Mouse (Mus musculus): ENCODE data around the gene Arid4b. TPM values are rescaled to one million over a fixed set of nuclear protein-coding genes. Genes with fewer than 3 reads are reported as not detected.

Gene Arid4b
- total RNA-seq (2014; rRNA removed; ENCODE audit: low replicate concordance) (16.3 and 21.9 TPM in 2 replicates), polyA plus RNA-seq (2015; fragmentation: Nextera tagmentation; extraction: Ambion mirVana) (30.9 and 33.8 TPM in 2 replicates)

DNA sequence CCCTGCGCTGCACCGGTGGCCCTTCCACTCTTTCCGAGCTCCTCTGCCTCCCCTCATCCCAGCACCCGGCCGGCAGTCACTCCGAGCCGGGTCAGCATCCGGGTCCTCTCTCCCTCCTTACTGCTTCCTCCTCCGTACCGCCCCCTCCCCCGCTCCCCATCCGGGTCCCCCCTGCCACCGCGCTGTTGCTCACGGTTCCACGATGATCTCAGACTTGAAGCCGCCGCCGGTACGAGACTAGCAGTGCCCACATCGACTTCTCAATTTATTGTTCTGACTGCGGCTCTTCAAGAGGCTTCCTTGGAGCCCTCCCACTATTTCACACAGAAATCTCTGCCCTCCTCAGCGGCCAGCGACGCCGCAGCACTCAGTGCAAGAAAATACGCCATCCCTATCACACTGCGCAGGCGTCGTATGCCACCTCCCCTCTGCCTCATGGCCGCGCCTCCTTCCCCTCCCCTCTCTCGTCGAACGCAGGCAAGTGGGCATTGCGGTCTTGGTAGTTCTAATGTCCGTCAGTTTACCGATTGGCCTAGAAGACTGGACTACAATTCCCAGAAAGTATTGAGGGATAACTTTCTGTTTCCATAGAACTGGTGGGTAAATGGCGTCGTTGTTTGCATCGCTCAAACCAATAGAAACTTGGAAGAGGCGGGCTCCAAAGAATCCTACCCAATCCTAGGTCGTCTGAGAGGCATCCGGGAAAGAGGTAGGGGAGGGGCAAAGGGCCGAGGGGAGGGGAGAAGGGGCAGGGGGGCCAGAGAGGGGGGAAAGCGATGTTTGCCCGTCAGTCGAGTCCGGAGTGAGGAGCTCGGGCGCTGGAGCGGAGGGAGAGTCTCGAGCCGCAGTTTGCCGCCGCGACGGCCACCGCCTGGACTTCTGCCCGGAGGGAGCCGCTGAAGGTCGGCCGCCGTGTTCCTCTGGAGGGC, at the start of gene Arid4b, which contains the start of gene Ggps1:
Gene Arid4b, plus strand, starts transcription at position 220 of the 929 bp plus-strand sequence.
Gene Ggps1, minus strand, starts transcription at position 476 of the 929 bp plus-strand sequence.
- ATAC-seq (ENCODE audit: insufficient read depth, low read depth) = peak; percentile 94
- peak within 1 kb of the TSS; percentile 86 for H3K4me2 ChIP-seq (ENCODE audit: low read depth, low read length)

DNA sequence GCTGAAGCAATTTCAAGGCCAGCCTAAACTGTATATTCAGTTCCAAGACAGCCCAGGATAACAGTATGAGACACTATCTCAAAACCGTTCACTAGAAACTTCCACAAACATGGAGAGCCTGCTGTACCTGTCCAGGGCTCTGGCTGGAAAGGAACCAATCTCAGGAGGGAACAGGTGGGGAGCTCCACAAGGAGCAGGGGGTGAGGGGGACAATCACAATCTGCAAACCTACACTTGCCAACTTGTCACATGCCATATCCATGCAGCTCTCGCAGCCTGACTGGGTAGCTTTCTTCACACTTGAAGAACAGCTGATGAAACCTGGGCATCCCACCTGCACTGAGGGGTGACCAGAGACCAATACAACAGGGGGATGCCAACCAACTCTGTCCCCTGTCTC, 49.0 kb upstream of the Arid4b start:
- Histone ChIP-seq H3K36me3 (replicated peaks; ENCODE audit: control insufficient read depth, insufficient read depth, low read length) (peaks cover 41% of the 10 kb centered on the region), H3K9ac (replicated peaks; ENCODE audit: low read depth, low read length) (no peak overlapping the region), H3K4me2 (ENCODE audit: low read depth, low read length) (no peak overlapping the region), H3K27ac (ENCODE audit: low read depth) (no peak overlapping the region), H3K4me3 (ENCODE audit: low read depth, low read length) (no peak overlapping the region), H3K4me1 (ENCODE audit: control insufficient read depth, insufficient read depth) (no peaks in the 10 kb centered on the region), H3K27me3 (ENCODE audit: control insufficient read depth, insufficient read depth, low read length) (no peaks in the 10 kb centered on the region), H3K9me3 (replicated peaks; ENCODE audit: control insufficient read depth, low read length) (no peaks in the 10 kb centered on the region)
- TF ChIP-seq CTCF (IDR thresholded peaks at IDR 0.05; ENCODE audit: low read depth) (no peak), EP300 (IDR thresholded peaks at IDR 0.05; ENCODE audit: low read depth) (no peak)
- DNase-seq (ENCODE audit: low spot score) (no peak), ATAC-seq (ENCODE audit: insufficient read depth, low read depth) (no peak)
- 92% methylated on average over 2 of the region's 2 CpGs for WGBS

More for the DNA sequence above, at the start of gene Arid4b, which contains the start of gene Ggps1:
- WGBS = 2% methylated on average over 62 of the region's 64 CpGs
- Histone ChIP-seq H3K9me3 (replicated peaks; ENCODE audit: control insufficient read depth, low read length) (no peaks in the 10 kb centered on the region), H3K4me1 (ENCODE audit: control insufficient read depth, insufficient read depth) (peaks cover 7% of the 10 kb centered on the region), H3K36me3 (replicated peaks; ENCODE audit: control insufficient read depth, insufficient read depth, low read length) (0 out of 2 replicates have a peak, but pooled peaks cover 5% of the 10 kb centered on the region), H3K27ac (ENCODE audit: low read depth) (peak within 1 kb of the TSS; percentile 98), H3K4me3 (ENCODE audit: low read depth, low read length) (peak within 1 kb of the TSS; percentile 98), H3K27me3 (ENCODE audit: control insufficient read depth, insufficient read depth, low read length) (no peaks in the 10 kb centered on the region), H3K9ac (replicated peaks; ENCODE audit: low read depth, low read length) (peak within 1 kb of the TSS; percentile 99)
- TF ChIP-seq EP300 (IDR thresholded peaks at IDR 0.05; ENCODE audit: low read depth) (no peak), CTCF (IDR thresholded peaks at IDR 0.05; ENCODE audit: low read depth) (no peak)
- DNase-seq (ENCODE audit: low spot score) = peak; percentile 100

DNA sequence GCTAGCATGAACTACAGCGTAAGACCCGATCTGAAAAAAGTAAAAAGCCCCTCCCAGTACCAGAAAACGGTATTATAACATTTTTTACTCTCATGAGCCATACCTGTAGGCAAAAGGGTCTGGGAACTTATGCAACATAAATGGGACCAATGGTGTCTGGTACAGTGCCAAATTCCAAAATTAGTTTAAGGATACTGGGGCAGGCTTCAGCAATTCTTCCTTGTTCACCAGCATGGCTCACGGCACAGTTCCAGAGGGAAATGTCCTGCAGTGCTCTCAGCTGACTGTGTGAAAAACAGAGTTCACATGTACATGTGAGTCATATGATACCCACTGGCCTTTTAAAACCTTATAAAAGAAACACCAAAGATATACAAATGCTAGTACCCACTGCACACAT, 48.5 kb upstream of the Arid4b start:
- Histone ChIP-seq H3K36me3 (replicated peaks; ENCODE audit: control insufficient read depth, insufficient read depth, low read length) (peaks cover 39% of the 10 kb centered on the region), H3K4me2 (ENCODE audit: low read depth, low read length) (no peak overlapping the region), H3K9ac (replicated peaks; ENCODE audit: low read depth, low read length) (no peak overlapping the region), H3K4me3 (ENCODE audit: low read depth, low read length) (no peak overlapping the region), H3K27me3 (ENCODE audit: control insufficient read depth, insufficient read depth, low read length) (no peaks in the 10 kb centered on the region), H3K9me3 (replicated peaks; ENCODE audit: control insufficient read depth, low read length) (no peaks in the 10 kb centered on the region), H3K4me1 (ENCODE audit: control insufficient read depth, insufficient read depth) (no peaks in the 10 kb centered on the region), H3K27ac (ENCODE audit: low read depth) (no peak overlapping the region)
- DNase-seq (ENCODE audit: low spot score) (no peak), ATAC-seq (ENCODE audit: insufficient read depth, low read depth) (no peak)
- WGBS = 84% methylated on average over 4 of the region's 4 CpGs
- no peak for TF ChIP-seq EP300 (IDR thresholded peaks at IDR 0.05; ENCODE audit: low read depth)
- TF ChIP-seq CTCF (IDR thresholded peaks at IDR 0.05; ENCODE audit: low read depth) = no peak

DNA sequence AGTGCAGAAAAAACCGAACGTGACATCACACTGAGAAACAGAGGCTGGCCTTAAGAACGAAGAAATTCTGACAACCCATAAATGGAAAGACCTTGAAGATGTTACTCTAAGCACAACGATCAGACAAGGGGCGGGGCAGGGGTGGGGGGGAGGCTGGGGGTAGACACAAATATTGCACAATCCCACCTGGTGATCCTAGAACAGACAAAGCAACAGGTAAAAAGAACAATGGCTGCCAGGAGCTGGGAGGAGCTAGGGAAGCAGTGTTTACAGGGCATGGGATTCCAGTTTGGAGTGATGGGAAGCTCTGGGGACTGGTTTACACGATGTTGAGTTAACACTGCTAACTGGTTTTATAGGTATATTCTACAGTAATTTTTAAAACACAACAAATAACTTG, 47.4 kb upstream of the Arid4b start:
- H3K9ac ChIP-seq (replicated peaks; ENCODE audit: low read depth, low read length) = no peak overlapping the region
- peaks cover 36% of the 10 kb centered on the region for H3K36me3 ChIP-seq (replicated peaks; ENCODE audit: control insufficient read depth, insufficient read depth, low read length)
- 86% methylated on average over 6 of the region's 6 CpGs for WGBS
- H3K9me3 ChIP-seq (replicated peaks; ENCODE audit: control insufficient read depth, low read length) = no peaks in the 10 kb centered on the region
- H3K4me2 ChIP-seq (ENCODE audit: low read depth, low read length) = no peak overlapping the region
- DNase-seq (ENCODE audit: low spot score) (no peak), ATAC-seq (ENCODE audit: insufficient read depth, low read depth) (no peak)
- H3K4me3 ChIP-seq (ENCODE audit: low read depth, low read length) = no peak overlapping the region
- H3K27me3 ChIP-seq (ENCODE audit: control insufficient read depth, insufficient read depth, low read length) = no peaks in the 10 kb centered on the region
- no peak overlapping the region for H3K27ac ChIP-seq (ENCODE audit: low read depth)
- TF ChIP-seq CTCF (IDR thresholded peaks at IDR 0.05; ENCODE audit: low read depth) = no peak
- no peak for TF ChIP-seq EP300 (IDR thresholded peaks at IDR 0.05; ENCODE audit: low read depth)
- H3K4me1 ChIP-seq (ENCODE audit: control insufficient read depth, insufficient read depth) = no peaks in the 10 kb centered on the region

DNA sequence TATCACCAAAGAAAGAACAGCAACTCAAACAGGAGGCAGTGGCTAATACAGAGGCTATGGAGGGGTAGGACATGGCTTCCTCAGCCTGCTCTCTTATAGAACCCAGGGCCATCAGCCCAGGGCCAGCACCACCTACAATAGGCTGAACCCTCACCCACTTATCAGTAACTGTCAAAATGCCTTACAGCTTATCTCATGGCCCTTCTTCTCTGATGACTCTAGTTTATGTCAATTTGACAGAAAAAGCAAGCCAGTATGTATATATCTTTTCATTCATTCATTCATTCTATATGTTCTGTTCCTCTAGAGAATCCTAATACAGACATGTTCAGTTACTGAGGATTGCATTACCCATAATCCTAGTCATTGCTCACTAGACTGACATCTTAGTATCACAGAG, 44.7 kb upstream of the Arid4b start:
- H3K36me3 ChIP-seq (replicated peaks; ENCODE audit: control insufficient read depth, insufficient read depth, low read length) = peaks cover 21% of the 10 kb centered on the region
- TF ChIP-seq EP300 (IDR thresholded peaks at IDR 0.05; ENCODE audit: low read depth) (no peak), CTCF (IDR thresholded peaks at IDR 0.05; ENCODE audit: low read depth) (no peak)
- ATAC-seq (ENCODE audit: insufficient read depth, low read depth) = no peak

More for the DNA sequence above, 44.7 kb upstream of the Arid4b start:
- no peak for DNase-seq (ENCODE audit: low spot score)
- no peaks in the 10 kb centered on the region for H3K27me3 ChIP-seq (ENCODE audit: control insufficient read depth, insufficient read depth, low read length)
- H3K4me2 ChIP-seq (ENCODE audit: low read depth, low read length) = no peak overlapping the region
- no peak overlapping the region for H3K4me3 ChIP-seq (ENCODE audit: low read depth, low read length)
- H3K9ac ChIP-seq (replicated peaks; ENCODE audit: low read depth, low read length) = no peak overlapping the region
- H3K27ac ChIP-seq (ENCODE audit: low read depth) = no peak overlapping the region
- H3K4me1 ChIP-seq (ENCODE audit: control insufficient read depth, insufficient read depth) = no peaks in the 10 kb centered on the region
- H3K9me3 ChIP-seq (replicated peaks; ENCODE audit: control insufficient read depth, low read length) = no peaks in the 10 kb centered on the region
